Mouse (Mus musculus) liver, embryonic 14.5 days (tissue): ENCODE measurements at regions not wholly inside any gene's neighbourhood (a gene's known extent, or its start where the extent isn't known, plus 50 kb on each side); places are given as distances from the start of the nearest gene placed in this dataset.

Experiments used
- ATAC-seq: fragments of 200-750 bp; cut with Nextera tagmentation; 2 replicates; pipeline ENCODE4 v1.8.0; 2017; ENCODE audit warnings: moderate number of reproducible peaks, mild to moderate bottlenecking, moderate library complexity; ENCODE audit not compliant: insufficient read depth
- DNase-seq, 3 experiments: peaks; one replicate each; pipeline ENCODE4 v3.0.0-alpha.2; 2012 to 2013; ENCODE audit warnings: low read depth in 3 of 3, low spot score in 3 of 3
- H3K27ac ChIP-seq: fragments of 300-500 bp; sonication (generic); 2 replicates; pipeline ENCODE4 v1.5.1; 2014; ENCODE audit warnings: moderate library complexity, mild to moderate bottlenecking, control low read depth, inconsistent platforms
- H3K27me3 ChIP-seq: fragments of 300-500 bp; sonication (generic); 2 replicates; pipeline ENCODE4 v1.6.1; 2014; ENCODE audit warnings: mild to moderate bottlenecking, low read length, moderate library complexity; ENCODE audit not compliant: control insufficient read depth, insufficient read depth
- H3K36me3 ChIP-seq: fragments of 300-500 bp; sonication (generic); replicated peaks from 2 replicates; pipeline ENCODE4 v1.6.1; 2014; ENCODE audit warnings: low read depth; ENCODE audit not compliant: control insufficient read depth, insufficient read depth
- H3K4me1 ChIP-seq, 2 experiments: fragments of 200-500 bp in 1 of 2; fragments of 300-500 bp in 1 of 2; sonication (generic) in 1 of 2; replicated peaks; 2 replicates each; pipeline ENCODE4 v1.6.1; 2012 to 2014; ENCODE audit warnings: antibody characterized with exemption in 1 of 2, inconsistent platforms in 1 of 2, low read length in 1 of 2; ENCODE audit not compliant: control insufficient read depth in 2 of 2, insufficient read depth in 2 of 2
- H3K4me2 ChIP-seq: fragments of 300-500 bp; sonication (generic); 2 replicates; pipeline ENCODE4 v1.6.1; 2014; ENCODE audit warnings: low read depth, mild to moderate bottlenecking, control low read depth, moderate library complexity
- H3K4me3 ChIP-seq, 2 experiments: fragments of 200-500 bp in 1 of 2; fragments of 300-500 bp in 1 of 2; sonication (generic) in 1 of 2; 2 replicates each; pipeline ENCODE4 v1.5.1; 2012 to 2014; ENCODE audit warnings: low read depth in 2 of 2, low read length in 2 of 2, mild to moderate bottlenecking in 2 of 2, control low read depth in 1 of 2, inconsistent platforms in 1 of 2, moderate library complexity in 1 of 2; ENCODE audit not compliant: insufficient read depth in 1 of 2
- H3K9ac ChIP-seq: fragments of 300-500 bp; sonication (generic); replicated peaks from 2 replicates; pipeline ENCODE4 v1.6.1; 2014; ENCODE audit warnings: mild to moderate bottlenecking, control low read depth, moderate library complexity
- H3K9me3 ChIP-seq: fragments of 300-500 bp; sonication (generic); 2 replicates; pipeline ENCODE4 v1.6.1; 2016; ENCODE audit warnings: low read length, mixed read lengths; ENCODE audit not compliant: control insufficient read depth
- CTCF ChIP-seq: IDR thresholded peaks from 2 replicates; pipeline ENCODE4 v1.5.1; 2016; ENCODE audit warnings: antibody characterized with exemption, low read depth, control low read depth
- EP300 ChIP-seq: IDR thresholded peaks from 2 replicates; pipeline ENCODE4 v1.6.1; 2016; ENCODE audit warnings: antibody characterized with exemption, low read depth
- WGBS: fragments of 180-500 bp; shearing (Covaris S2); extraction: QIAGEN DNeasy Blood & Tissue Kit; methylation state at CpG from one replicate; pipeline ENCODE4 v1.1.7; 2014; ENCODE audit not compliant: insufficient replicate concordance; 5-methylcytosine and 5-hydroxymethylcytosine counted together

- Histone ChIP-seq H3K36me3 (no peaks in the 10 kb centered on the region), H3K4me1 (no peaks in the 10 kb centered on the region), H3K4me3 (no peak overlapping the region), H3K9me3 (no peaks in the 10 kb centered on the region), H3K27ac (no peak overlapping the region), H3K27me3 (no peaks in the 10 kb centered on the region), H3K4me2 (no peak overlapping the region), H3K9ac (no peak overlapping the region)
- DNase-seq (no peak), ATAC-seq (no peak)
- TF ChIP-seq EP300 (no peak), CTCF (no peak)
- WGBS: 26% methylated on average over 2 of the region's 2 CpGs
Measured at GRCm38 (mm10) chr5:13931011-13931410, 94.1 kb upstream of the Sema3e start.

DNA sequence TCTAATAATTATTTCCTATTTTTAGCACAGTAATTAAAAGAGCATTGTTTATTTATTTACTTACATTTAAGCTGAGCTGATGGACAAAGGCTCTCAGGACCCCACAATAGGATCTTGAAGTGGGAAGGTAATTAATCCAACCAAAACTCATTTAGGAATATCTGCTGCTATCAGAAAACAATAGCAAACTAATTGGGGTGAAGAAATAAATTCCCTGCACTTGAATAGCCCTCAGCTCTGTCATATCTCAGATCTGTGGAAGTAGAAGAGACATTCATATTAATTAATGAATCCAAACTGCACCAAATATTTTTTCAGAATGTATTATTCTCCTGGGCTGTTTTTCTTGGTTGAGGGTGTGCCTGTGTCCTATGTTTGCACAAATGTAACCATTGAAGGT is 73.7 kb upstream of the Sema3e start:
- Histone ChIP-seq H3K36me3 (no peaks in the 10 kb centered on the region), H3K4me1 (no peaks in the 10 kb centered on the region), H3K27ac (no peak overlapping the region), H3K4me2 (no peak overlapping the region), H3K9ac (no peak overlapping the region), H3K4me3 (no peak overlapping the region), H3K27me3 (no peaks in the 10 kb centered on the region), H3K9me3 (no peaks in the 10 kb centered on the region)
- TF ChIP-seq EP300 (no peak), CTCF (no peak)
- DNase-seq (no peak), ATAC-seq (no peak)

- DNase-seq (no peak), ATAC-seq (no peak)
- H3K4me3 ChIP-seq: no peak overlapping the region
- H3K4me2 ChIP-seq: no peak overlapping the region
- 55% methylated on average over 1 of the region's 1 CpGs for WGBS
- no peak for TF ChIP-seq EP300
- TF ChIP-seq CTCF: no peak
- H3K36me3 ChIP-seq: no peaks in the 10 kb centered on the region
- no peak overlapping the region for H3K27ac ChIP-seq
- no peaks in the 10 kb centered on the region for H3K9me3 ChIP-seq
- no peaks in the 10 kb centered on the region for H3K27me3 ChIP-seq
- H3K9ac ChIP-seq: no peak overlapping the region
- H3K4me1 ChIP-seq: no peaks in the 10 kb centered on the region
Measured at GRCm38 (mm10) chr5:13955616-13956015, 69.5 kb upstream of the Sema3e start.

GRCm38 (mm10) chr5:13959575-13959974 is 65.5 kb upstream of the Sema3e start:
- no peak overlapping the region for H3K9ac ChIP-seq
- peak; percentile 35 for ATAC-seq
- H3K4me3 ChIP-seq: no peak overlapping the region
- 30% methylated on average over 4 of the region's 4 CpGs for WGBS
- TF ChIP-seq EP300: no peak
- no peak for TF ChIP-seq CTCF
- H3K36me3 ChIP-seq: no peaks in the 10 kb centered on the region
- H3K4me2 ChIP-seq: no peak overlapping the region
- H3K9me3 ChIP-seq: no peaks in the 10 kb centered on the region
- DNase-seq: peak in 1 of 3 experiments; percentile 1
- no peaks in the 10 kb centered on the region for H3K4me1 ChIP-seq
- H3K27ac ChIP-seq: no peak overlapping the region
- no peaks in the 10 kb centered on the region for H3K27me3 ChIP-seq

- ATAC-seq (no peak), DNase-seq (no peak)
- Histone ChIP-seq H3K9ac (no peak overlapping the region), H3K4me1 (no peaks in the 10 kb centered on the region), H3K4me2 (no peak overlapping the region), H3K9me3 (no peaks in the 10 kb centered on the region), H3K4me3 (no peak overlapping the region), H3K27me3 (no peaks in the 10 kb centered on the region), H3K36me3 (no peaks in the 10 kb centered on the region), H3K27ac (no peak overlapping the region)
- TF ChIP-seq EP300: no peak
- no peak for TF ChIP-seq CTCF
- WGBS: 38% methylated on average over 2 of the region's 2 CpGs
Measured at GRCm38 (mm10) chr5:13965901-13966300, 59.2 kb upstream of the Sema3e start.
